Mouse (Mus musculus) megakaryocyte-erythroid progenitor cell, adult 5-6 weeks (primary cell): ENCODE results near the gene Gys1. TPM values are rescaled to one million over a fixed set of nuclear protein-coding genes. Genes with fewer than 3 reads are reported as not detected.
"Not testable (repeated sequence)": the region's sequence is repeated elsewhere in the genome, so short reads cannot be mapped to it uniquely, and the experiment has no call there.

Source experiments
- ATAC-seq: replicated peaks from 2 replicates; pipeline ENCODE4 v1.8.0; 2016; ENCODE audit warnings: mild to moderate bottlenecking, inconsistent platforms; ENCODE audit not compliant: severe bottlenecking, poor library complexity, low FRiP score, low TSS enrichment
- total RNA-seq, 2 experiments: library from RNA; stranded (forward) in 1 of 2; stranded (reverse) in 1 of 2; fragments of 200-1000, 215-1000 nt in 1 of 2; fragments of >200 nt in 1 of 2; fragmentation: Nextera tagmentation in 1 of 2; gene quantifications; 2 replicates each; pipeline ENCODE4 v1.2.3; 2014 to 2017

The Gys1 gene
- total RNA-seq (2014; fragmentation: Nextera tagmentation) (5.9 and 6.2 TPM in 2 replicates), total RNA-seq (2017) (3.4 and 4.6 TPM in 2 replicates)

DNA sequence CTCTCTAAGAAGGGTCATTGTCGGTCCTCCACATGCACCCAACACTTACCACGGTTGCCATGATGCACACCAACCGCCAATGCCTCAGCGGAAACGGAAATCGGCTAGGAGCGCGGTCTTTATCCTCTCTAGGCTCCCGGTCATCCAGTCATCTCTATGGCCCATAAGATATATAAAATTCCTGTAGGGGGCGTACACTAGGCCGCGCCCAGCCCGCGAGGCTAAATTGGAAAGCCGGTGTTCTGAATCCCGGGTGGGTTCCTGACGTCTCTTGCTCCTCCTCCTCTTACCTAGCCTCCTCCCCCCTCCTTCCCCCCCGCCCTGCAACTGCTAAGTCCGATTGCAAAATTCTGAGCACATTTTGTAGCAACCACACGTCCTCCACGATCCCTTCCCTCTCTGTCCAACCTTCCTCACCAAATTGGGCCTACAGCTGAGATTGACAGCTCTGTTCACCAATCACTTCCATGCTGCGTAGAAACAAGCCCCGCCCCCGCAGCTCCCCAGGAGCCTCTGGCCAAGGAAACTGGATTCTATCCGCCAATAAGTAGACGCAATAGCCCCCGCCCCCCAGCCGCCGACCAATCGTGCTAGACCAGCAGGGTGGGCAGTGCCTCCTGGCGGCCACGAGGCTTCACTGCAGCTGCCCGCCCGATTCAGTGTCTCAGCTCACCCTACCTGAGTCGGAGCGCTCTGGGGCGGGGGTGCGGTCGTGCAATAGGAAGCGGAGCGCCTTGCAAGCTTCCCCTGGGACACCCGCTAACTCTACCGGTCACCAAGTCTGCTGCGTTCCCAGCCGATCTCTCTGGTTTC lies at the start of gene Gys1:
Gene Gys1 (plus strand): TSS at position 642 of the 813 bp plus-strand sequence.
- peak; percentile 88 for ATAC-seq

GRCm38 (mm10) chr7:45386077-45386476 lies 48.6 kb upstream of the Gys1 start:
- no peak for ATAC-seq

DNA sequence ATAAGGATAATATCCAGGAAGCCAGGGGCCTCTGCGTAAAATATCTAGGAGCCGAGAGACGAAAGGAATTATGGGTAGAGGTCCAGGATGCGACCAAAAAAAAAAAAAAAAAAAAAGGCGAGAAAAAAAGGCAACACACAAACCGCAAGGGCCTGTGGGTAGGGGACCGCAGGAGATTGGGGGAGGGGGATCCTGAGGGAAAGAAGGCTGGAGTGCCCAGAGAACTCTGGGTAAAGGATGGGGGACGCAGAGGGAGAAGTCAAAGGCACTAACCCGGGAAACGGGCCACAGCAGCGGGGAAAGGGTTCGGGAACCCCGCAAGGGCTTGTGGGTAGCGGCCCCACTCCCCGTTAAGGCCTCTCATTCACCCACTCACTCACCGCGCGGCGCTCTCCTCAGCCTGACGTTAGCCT lies 39.5 kb upstream of the Gys1 start:
- ATAC-seq, result peak; percentile 71

GRCm38 (mm10) chr7:45395578-45396336 lies 38.9 kb upstream of the Gys1 start, which contains the start of gene Snrnp70:
Gene Snrnp70 (minus strand): TSS chr7:45395742.
- ATAC-seq, result peak; percentile 95

DNA sequence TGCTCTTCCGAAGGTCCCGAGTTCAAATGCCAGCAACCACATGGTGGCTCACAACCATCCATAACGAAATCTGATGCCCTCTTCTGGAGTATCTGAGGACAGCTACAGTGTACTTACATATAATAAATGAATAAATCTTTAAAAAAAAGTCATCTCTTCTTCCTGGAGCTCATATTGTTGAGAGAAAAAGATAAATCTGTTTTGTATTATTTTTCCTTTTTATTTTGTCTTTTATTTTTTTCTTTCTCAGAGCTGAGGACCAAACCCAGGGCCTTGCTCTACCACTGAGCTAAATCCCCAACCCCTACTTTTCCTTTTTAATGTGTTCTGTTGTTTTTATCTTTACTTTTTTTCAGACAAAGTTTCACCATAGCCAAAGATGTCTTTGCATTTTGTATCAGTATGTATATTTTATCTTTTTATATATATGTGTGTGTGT lies 38.3 kb upstream of the Gys1 start:
- not testable (repeated sequence) for ATAC-seq

DNA sequence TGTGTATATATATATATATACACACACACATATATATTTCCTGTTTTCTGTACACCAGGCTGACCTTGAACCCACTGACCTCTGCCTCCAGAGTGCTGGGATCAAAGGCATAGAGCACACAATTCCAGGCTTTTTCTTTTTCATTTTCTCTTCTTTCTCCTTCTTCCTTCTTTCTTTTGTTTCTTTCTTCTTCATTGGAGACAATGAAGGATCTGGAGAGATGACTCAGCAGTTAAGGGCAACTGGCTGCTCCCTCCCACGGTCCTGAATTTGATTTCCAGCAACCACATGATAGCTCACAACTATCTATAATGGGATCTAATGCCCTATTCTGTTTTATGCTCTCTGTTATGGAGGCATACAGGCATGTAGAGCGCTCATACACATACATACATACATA lies 37.9 kb upstream of the Gys1 start:
- ATAC-seq, result no peak

- ATAC-seq, result no peak
Measured at GRCm38 (mm10) chr7:45401521-45402085, 33.0 kb upstream of the Gys1 start.

DNA sequence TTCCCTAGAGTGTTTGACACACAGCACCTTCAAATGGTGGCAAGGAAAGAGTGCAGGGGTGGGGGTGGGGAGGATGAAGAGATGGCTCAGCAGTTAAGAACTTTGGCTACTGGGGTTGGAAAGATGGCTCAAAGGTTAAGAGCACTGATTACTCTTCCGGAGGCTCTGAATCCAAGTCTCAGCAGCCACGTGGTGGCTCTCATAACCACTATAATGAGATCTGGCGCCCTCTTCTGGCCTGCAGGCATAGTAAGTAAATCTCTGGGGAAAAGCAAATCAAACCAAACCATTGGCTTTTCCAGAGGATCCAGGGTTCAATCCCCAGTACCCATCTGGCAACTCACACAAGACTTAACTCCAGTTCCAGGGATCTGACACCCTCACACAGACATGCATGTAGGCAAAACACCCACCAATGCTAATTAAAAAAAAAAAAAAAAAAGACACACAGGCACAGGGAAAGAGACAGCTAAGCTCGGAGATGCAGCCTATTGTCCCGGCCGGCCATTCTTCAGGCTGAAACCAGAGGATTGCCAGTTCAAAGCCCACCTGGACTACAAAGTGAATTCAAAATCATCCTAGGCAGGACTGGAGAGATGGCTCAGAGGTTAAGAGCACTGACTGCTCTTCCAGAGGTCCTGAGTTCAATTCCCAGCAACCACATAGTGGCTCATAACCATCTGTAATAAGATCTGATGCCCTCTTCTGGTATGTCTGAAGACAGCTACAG lies 30.9 kb upstream of the Gys1 start:
- ATAC-seq, result peak; percentile 53; the same call in 1 of the 2 replicates

DNA sequence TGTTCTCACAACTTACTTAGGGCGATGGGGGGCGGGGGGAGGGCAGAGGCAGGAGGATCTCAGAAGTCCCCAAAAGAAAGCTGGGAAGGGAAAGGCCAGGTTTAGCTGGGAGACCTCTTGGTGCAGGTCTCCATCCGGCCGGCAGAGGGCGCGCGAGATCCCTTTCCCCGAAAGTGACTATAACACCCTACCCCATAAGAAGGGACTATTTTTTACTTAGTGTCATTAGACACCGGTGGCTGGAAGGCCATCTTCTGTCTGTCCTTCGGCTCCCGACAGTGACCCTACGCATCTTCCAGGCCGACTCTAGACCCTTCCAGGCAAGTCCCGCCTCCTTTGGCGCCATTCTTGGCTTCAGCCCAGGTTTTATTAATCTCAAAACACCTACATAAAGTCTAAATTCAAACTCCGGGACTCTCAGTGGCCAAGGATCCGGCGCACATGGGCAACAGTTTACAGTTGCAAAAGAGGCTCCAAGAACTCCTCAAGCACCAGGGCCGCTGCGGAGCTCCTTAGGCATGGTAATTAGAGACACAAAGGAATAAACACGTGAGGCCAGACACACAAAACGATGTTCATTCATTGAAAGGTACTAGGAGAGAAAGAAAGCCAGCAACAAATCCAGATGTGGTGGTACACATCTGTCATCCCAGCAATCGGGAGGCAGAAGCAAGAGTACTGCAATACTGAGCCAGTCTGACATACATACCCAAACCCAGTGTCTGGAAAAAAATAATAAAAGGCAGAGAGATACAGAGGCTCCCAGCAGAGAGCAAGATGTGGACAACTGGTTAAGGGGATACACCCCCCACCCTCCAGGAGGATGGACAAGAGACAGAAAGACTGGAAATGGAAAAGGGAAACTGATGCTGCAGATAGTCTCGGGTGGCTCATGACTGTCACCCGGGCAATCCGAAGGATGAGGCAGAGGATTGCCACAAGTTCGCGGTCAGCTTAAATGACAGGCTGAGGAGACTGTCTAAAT lies 29.3 kb upstream of the Gys1 start, which contains the start of gene Kcna7:
Gene Kcna7 (plus strand): TSS at position 563 of the 985 bp plus-strand sequence.
- ATAC-seq, result peak; percentile 60

- ATAC-seq, result no peak
Measured at GRCm38 (mm10) chr7:45406157-45407156, 28.2 kb upstream of the Gys1 start.

GRCm38 (mm10) chr7:45407836-45408235 lies 26.8 kb upstream of the Gys1 start:
- no peak for ATAC-seq

DNA sequence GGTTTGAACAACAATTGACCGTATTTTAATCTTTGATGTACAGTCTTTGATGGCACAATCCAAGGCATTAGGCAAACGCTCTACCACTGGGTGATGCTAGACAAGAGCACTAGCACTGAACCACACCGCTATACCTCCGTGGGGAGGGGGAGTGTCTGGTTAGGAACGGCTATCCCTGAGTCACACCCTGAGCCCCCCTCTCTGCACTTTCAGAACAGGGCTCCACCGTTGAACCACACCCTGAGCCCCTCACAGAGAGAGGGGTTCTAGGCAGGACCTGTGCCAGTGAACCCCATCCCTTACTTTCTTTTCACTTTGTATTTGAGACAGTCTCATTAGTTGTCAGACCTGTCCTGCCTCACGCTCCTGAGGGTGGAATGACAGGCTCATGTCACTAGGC lies 26.3 kb upstream of the Gys1 start:
- no peak for ATAC-seq

DNA sequence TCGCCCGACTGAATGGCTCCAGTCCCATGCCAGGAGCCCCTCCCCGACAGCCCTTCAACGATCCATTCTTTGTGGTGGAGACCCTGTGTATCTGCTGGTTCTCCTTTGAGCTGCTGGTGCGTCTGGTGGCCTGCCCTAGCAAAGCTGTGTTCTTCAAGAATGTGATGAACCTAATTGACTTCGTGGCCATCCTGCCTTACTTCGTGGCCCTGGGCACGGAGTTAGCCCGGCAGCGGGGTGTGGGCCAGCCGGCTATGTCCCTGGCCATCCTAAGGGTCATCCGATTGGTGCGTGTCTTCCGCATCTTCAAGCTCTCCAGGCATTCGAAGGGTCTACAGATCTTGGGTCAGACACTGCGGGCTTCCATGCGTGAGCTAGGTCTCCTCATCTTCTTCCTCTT lies 25.7 kb upstream of the Gys1 start:
- ATAC-seq, result no peak

DNA sequence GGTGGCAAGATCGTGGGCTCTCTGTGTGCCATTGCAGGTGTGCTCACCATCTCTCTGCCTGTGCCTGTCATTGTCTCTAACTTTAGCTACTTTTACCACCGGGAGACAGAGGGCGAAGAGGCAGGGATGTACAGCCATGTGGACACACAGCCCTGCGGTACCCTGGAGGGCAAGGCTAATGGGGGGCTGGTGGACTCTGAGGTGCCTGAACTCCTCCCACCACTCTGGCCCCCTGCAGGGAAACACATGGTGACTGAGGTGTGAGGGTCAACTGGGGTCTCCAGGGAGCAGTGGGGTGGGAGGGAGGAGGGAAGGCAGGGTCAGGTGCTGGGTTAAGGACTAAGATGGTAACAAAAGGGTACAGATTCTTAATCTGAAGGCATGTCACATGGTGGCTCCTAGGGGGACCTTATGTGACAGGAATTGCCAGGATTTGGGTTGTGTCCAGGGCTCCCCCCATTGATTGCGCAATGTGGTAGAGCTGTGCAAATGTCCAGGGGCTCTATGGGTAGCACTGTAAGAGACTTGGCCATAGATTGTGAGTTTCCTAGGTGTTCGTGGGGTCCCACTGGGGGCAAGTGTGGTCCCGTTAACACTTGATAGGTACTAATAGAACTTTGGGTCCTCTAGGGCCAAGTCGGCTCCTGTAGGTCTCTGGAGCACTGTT lies 25.0 kb upstream of the Gys1 start:
- ATAC-seq, result no peak

GRCm38 (mm10) chr7:45412421-45412820 lies 22.2 kb upstream of the Gys1 start:
- no peak for ATAC-seq

- ATAC-seq, result no peak
Measured at GRCm38 (mm10) chr7:45413113-45413863, 21.4 kb upstream of the Gys1 start, which contains the start of gene Ntf5. Gene Ntf5 (plus strand): TSS chr7:45413695.
